Mouse (Mus musculus) olfactory bulb, adult 2 months (tissue): ENCODE results near the gene Anxa4.

ENCODE experiments used
- CTCF ChIP-seq: fragments of 200-500 bp; IDR thresholded peaks from 2 replicates; pipeline ENCODE4 v1.5.1; 2012; ENCODE audit warnings: low read depth, mild to moderate bottlenecking, low read length, moderate library complexity; ENCODE audit not compliant: insufficient read depth
- POLR2A ChIP-seq: fragments of 200-500 bp; IDR thresholded peaks from 2 replicates; pipeline ENCODE4 v1.6.1; 2012; ENCODE audit warnings: mild to moderate bottlenecking, low read depth, low read length, moderate library complexity; ENCODE audit not compliant: insufficient read depth

- TF ChIP-seq CTCF (no peak), POLR2A (no peak)
Observed at GRCm38 (mm10) chr6:86793021-86793815, at the start of gene Anxa4.
